Mouse (Mus musculus) kidney, adult 2 months (tissue): Measurements from ENCODE around the gene Dnhd1. TPM values are rescaled to one million over a fixed set of nuclear protein-coding genes. Genes with fewer than 3 reads are reported as not detected.

ENCODE experiments used
- DNase-seq: peaks from one replicate; pipeline ENCODE4 v3.0.0; 2021
- H3K27ac ChIP-seq: fragments of 200-500 bp; 2 replicates; pipeline ENCODE4 v1.5.1; 2012; ENCODE audit warnings: low read depth, low read length, control low read depth, inconsistent platforms; ENCODE audit not compliant: insufficient read depth
- H3K27me3 ChIP-seq: fragments of 200-500 bp; replicated peaks from 2 replicates; pipeline ENCODE4 v1.6.1; 2012; ENCODE audit warnings: mild to moderate bottlenecking, moderate library complexity, low read length, inconsistent platforms; ENCODE audit not compliant: control insufficient read depth, insufficient read depth
- H3K36me3 ChIP-seq: fragments of 200-500 bp; 2 replicates; pipeline ENCODE4 v1.6.1; 2012; ENCODE audit warnings: mild to moderate bottlenecking, moderate library complexity, low read length, inconsistent platforms; ENCODE audit not compliant: control insufficient read depth, insufficient read depth
- H3K4me1 ChIP-seq: fragments of 200-500 bp; 2 replicates; pipeline ENCODE4 v1.6.1; 2011; ENCODE audit warnings: low read length; ENCODE audit not compliant: control insufficient read depth, insufficient read depth
- H3K4me3 ChIP-seq: fragments of 200-500 bp; 2 replicates; pipeline ENCODE4 v1.5.1; 2011; ENCODE audit warnings: mild to moderate bottlenecking, low read depth, low read length, control low read depth; ENCODE audit not compliant: insufficient read depth
- CTCF ChIP-seq: fragments of 200-500 bp; conservative IDR thresholded peaks from 2 replicates; pipeline ENCODE4 v1.5.1; 2011; ENCODE audit warnings: low read depth, mild to moderate bottlenecking, control low read depth, low read length, moderate library complexity, mixed read lengths; ENCODE audit not compliant: insufficient read depth, insufficient read length
- POLR2A ChIP-seq: fragments of 200-500 bp; IDR thresholded peaks from one replicate; pipeline ENCODE4 v1.6.1; 2011; ENCODE audit warnings: low read depth, low read length, control low read depth
- WGBS: fragments of 180-500 bp; shearing (Covaris S2); methylation state at CpG from one replicate; pipeline ENCODE4 v1.1.7; 2018; 5-methylcytosine and 5-hydroxymethylcytosine counted together
- polyA plus RNA-seq: library from polyadenylated mRNA; depleted of rRNA; stranded (reverse); fragments of >200 nt; gene quantifications from 2 replicates; pipeline ENCODE4 v1.2.3, GENCODE M21; 2012

The Dnhd1 gene
- polyA plus RNA-seq, 1 experiment, result 2.8 TPM

GRCm38 (mm10) chr7:105640233-105640893, 10.3 kb upstream of the Dnhd1 start, which contains the start of the genes Arfip2 and Gm45799:
Arfip2 (minus strand) TSS chr7:105640416.
Gm45799 (plus strand) TSS chr7:105640552.
- TF ChIP-seq CTCF (no peak), POLR2A (peak; percentile 60)
- peak; percentile 99 for DNase-seq
- no peaks in the 10 kb centered on the region for H3K27me3 ChIP-seq
- H3K4me1 ChIP-seq, result no peaks in the 10 kb centered on the region; the same call in 1 of the 2 replicates
- no peaks in the 10 kb centered on the region; the same call in 1 of the 2 replicates for H3K36me3 ChIP-seq
- H3K4me3 ChIP-seq, result peak within 1 kb of the TSS; percentile 94
- WGBS, result under 1% methylated on average over 45 of the region's 45 CpGs
- peak within 1 kb of the TSS; percentile 87 for H3K27ac ChIP-seq

GRCm38 (mm10) chr7:105640894-105641255, 9.8 kb upstream of the Dnhd1 start:
- Histone ChIP-seq H3K36me3 (no peaks in the 10 kb centered on the region; the same call in 1 of the 2 replicates), H3K27ac (peak overlapping the region; percentile 87), H3K27me3 (no peaks in the 10 kb centered on the region), H3K4me3 (peak overlapping the region; percentile 94), H3K4me1 (no peaks in the 10 kb centered on the region; the same call in 1 of the 2 replicates)
- TF ChIP-seq POLR2A, result no peak
- TF ChIP-seq CTCF, result no peak
- under 1% methylated on average over 18 of the region's 18 CpGs for WGBS
- peak; percentile 27 for DNase-seq

- WGBS, result 50% methylated on average over 3 of the region's 3 CpGs
- Histone ChIP-seq H3K36me3 (no peaks in the 10 kb centered on the region; the same call in 1 of the 2 replicates), H3K4me1 (no peaks in the 10 kb centered on the region; the same call in 1 of the 2 replicates), H3K27me3 (no peaks in the 10 kb centered on the region), H3K27ac (no peak overlapping the region), H3K4me3 (no peak overlapping the region)
- no peak for DNase-seq
- no peak for TF ChIP-seq POLR2A
- no peak for TF ChIP-seq CTCF
Measured at GRCm38 (mm10) chr7:105641936-105642335, 8.7 kb upstream of the Dnhd1 start.

GRCm38 (mm10) chr7:105685541-105686197, 35.0 kb downstream of the Dnhd1 start:
- H3K4me1 ChIP-seq, result no peaks in the 10 kb centered on the region
- TF ChIP-seq CTCF (no peak), POLR2A (no peak)
- H3K27me3 ChIP-seq, result no peaks in the 10 kb centered on the region
- H3K4me3 ChIP-seq, result no peak overlapping the region
- 29% methylated on average over 13 of the region's 13 CpGs for WGBS
- DNase-seq, result no peak
- no peak overlapping the region for H3K27ac ChIP-seq
- H3K36me3 ChIP-seq, result no peaks in the 10 kb centered on the region

GRCm38 (mm10) chr7:105690875-105691274, 40.2 kb downstream of the Dnhd1 start:
- Histone ChIP-seq H3K4me1 (no peaks in the 10 kb centered on the region), H3K27me3 (no peaks in the 10 kb centered on the region), H3K36me3 (no peaks in the 10 kb centered on the region), H3K4me3 (no peak overlapping the region), H3K27ac (no peak overlapping the region)
- DNase-seq, result no peak
- 80% methylated on average over 1 of the region's 1 CpGs for WGBS
- TF ChIP-seq POLR2A (no peak), CTCF (no peak)

- no peak overlapping the region for H3K4me3 ChIP-seq
- 87% methylated on average over 16 of the region's 16 CpGs for WGBS
- no peak for DNase-seq
- no peaks in the 10 kb centered on the region for H3K36me3 ChIP-seq
- H3K27me3 ChIP-seq, result no peaks in the 10 kb centered on the region
- TF ChIP-seq CTCF, result no peak
- no peak for TF ChIP-seq POLR2A
- no peak overlapping the region for H3K27ac ChIP-seq
- H3K4me1 ChIP-seq, result no peaks in the 10 kb centered on the region
Measured at GRCm38 (mm10) chr7:105703184-105703583, 52.6 kb downstream of the Dnhd1 start.

- TF ChIP-seq POLR2A, result no peak
- TF ChIP-seq CTCF, result no peak
- H3K36me3 ChIP-seq, result no peaks in the 10 kb centered on the region
- WGBS, result 91% methylated on average over 4 of the region's 4 CpGs
- H3K4me1 ChIP-seq, result no peaks in the 10 kb centered on the region
- H3K27ac ChIP-seq, result no peak overlapping the region
- H3K4me3 ChIP-seq, result no peak overlapping the region
- no peak for DNase-seq
- H3K27me3 ChIP-seq, result no peaks in the 10 kb centered on the region
Measured at GRCm38 (mm10) chr7:105703816-105704215, 53.2 kb downstream of the Dnhd1 start.
